Mouse (Mus musculus) embryonic facial prominence, embryonic 11.5 days (tissue): Measurements from ENCODE around the gene Oas1a. TPM values are rescaled to one million over a fixed set of nuclear protein-coding genes. Genes with fewer than 3 reads are reported as not detected.
"Not testable (repeated sequence)": the region's sequence is repeated elsewhere in the genome, so short reads cannot be mapped to it uniquely, and the experiment has no call there.

Experiments
- ATAC-seq: fragments of 200-750 bp; cut with Nextera tagmentation; replicated peaks from 2 replicates; pipeline ENCODE4 v1.8.0; 2017; ENCODE audit warnings: low read depth; ENCODE audit not compliant: insufficient number of reproducible peaks, low FRiP score, low TSS enrichment
- DNase-seq: peaks from one replicate; pipeline ENCODE4 v3.0.0-alpha.2; 2015; ENCODE audit warnings: low spot score
- H3K27ac ChIP-seq: fragments of 300-500 bp; sonication (generic); replicated peaks from 2 replicates; pipeline ENCODE4 v1.5.1; 2014; ENCODE audit warnings: mild to moderate bottlenecking, low read depth, low read length, control low read depth
- H3K27me3 ChIP-seq: fragments of 300-500 bp; sonication (generic); 2 replicates; pipeline ENCODE4 v1.6.1; 2014; ENCODE audit warnings: mild to moderate bottlenecking, low read length, moderate library complexity, mixed read lengths; ENCODE audit not compliant: control insufficient read depth, insufficient read depth
- H3K36me3 ChIP-seq: fragments of 300-500 bp; sonication (generic); replicated peaks from 2 replicates; pipeline ENCODE4 v1.6.1; 2014; ENCODE audit warnings: low read depth, mild to moderate bottlenecking, low read length, moderate library complexity, mixed read lengths; ENCODE audit not compliant: control insufficient read depth, insufficient read depth
- H3K4me1 ChIP-seq: fragments of 300-500 bp; sonication (generic); 2 replicates; pipeline ENCODE4 v1.6.1; 2014; ENCODE audit warnings: low read length, mixed read lengths; ENCODE audit not compliant: control insufficient read depth, insufficient read depth
- H3K4me2 ChIP-seq: fragments of 300-500 bp; sonication (generic); 2 replicates; pipeline ENCODE4 v1.6.1; 2014; ENCODE audit warnings: low read depth, mild to moderate bottlenecking, control low read depth, low read length, moderate library complexity
- H3K4me3 ChIP-seq: fragments of 300-500 bp; sonication (generic); 2 replicates; pipeline ENCODE4 v1.5.1; 2014; ENCODE audit warnings: low read depth, low read length, control low read depth
- H3K9ac ChIP-seq: fragments of 300-500 bp; sonication (generic); replicated peaks from 2 replicates; pipeline ENCODE4 v1.6.1; 2014; ENCODE audit warnings: mild to moderate bottlenecking, control low read depth, low read length
- H3K9me3 ChIP-seq: fragments of 300-500 bp; sonication (generic); replicated peaks from 2 replicates; pipeline ENCODE4 v1.6.1; 2016; ENCODE audit warnings: mild to moderate bottlenecking, low read length, inconsistent platforms, mixed read lengths; ENCODE audit not compliant: control insufficient read depth
- WGBS: fragments of 180-500 bp; shearing (Covaris S2); extraction: QIAGEN DNeasy Blood & Tissue Kit; methylation state at CpG from one replicate; pipeline ENCODE4 v1.1.7; 2014; 5-methylcytosine and 5-hydroxymethylcytosine counted together
- polyA plus RNA-seq: library from polyadenylated mRNA; unstranded; fragments of >200 nt; fragmentation: Nextera tagmentation; extraction: Ambion mirVana; gene quantifications from 2 replicates; pipeline ENCODE4 v1.2.1, GENCODE M21; 2014

The Oas1a gene
- polyA plus RNA-seq, 1 experiment from 2014 or later, result 1.2 TPM

DNA sequence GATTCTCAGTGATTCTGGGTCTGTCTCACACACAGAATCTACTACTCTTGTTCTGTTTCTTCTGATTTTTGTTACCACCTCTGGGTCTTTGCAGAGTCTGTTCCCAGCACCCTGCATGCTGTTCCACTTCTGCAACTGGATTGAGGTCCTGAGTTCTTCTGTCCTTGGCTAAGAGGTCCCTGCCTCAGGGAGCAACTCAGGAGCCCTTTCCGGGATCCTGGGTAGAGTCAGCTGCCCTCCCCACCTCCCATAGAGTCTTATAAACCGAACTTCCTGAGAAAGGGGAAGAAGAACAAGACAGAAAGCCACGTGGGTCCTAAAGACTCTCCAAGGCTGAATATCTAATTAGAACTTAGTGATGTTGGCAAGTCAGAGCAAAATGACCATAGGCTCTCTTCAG lies 16.3 kb downstream of the Oas1a start:
- Histone ChIP-seq H3K27ac (no peak overlapping the region), H3K4me3 (no peak overlapping the region), H3K9ac (no peak overlapping the region), H3K27me3 (no peaks in the 10 kb centered on the region), H3K9me3 (no peaks in the 10 kb centered on the region), H3K4me1 (no peaks in the 10 kb centered on the region), H3K4me2 (no peak overlapping the region), H3K36me3 (no peaks in the 10 kb centered on the region)
- 48% methylated on average over 3 of the region's 3 CpGs for WGBS
- no peak for ATAC-seq
- DNase-seq, result no peak

DNA sequence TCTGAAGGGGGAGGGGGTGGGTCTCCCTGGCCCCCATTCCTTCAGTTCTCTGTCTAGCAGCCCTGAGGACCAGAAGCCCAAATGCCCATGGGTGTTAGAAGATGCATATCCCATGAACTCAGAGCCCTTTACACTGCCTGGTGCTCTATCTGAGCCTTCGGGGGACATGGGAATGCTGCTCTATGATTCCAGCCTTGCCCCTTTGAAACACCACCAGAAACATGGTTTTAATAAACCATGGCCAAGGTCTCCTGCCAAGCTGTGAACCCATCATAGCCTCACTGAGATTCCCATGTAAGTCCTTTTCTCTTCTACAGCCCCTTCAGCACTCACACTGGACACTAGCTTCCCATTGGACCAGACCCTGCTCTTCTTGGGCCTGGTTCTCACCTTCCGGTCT lies 17.3 kb downstream of the Oas1a start:
- ATAC-seq (no peak), DNase-seq (no peak)
- no peak overlapping the region for H3K27ac ChIP-seq
- no peak overlapping the region for H3K9ac ChIP-seq
- H3K4me1 ChIP-seq, result no peaks in the 10 kb centered on the region
- 82% methylated on average over 2 of the region's 2 CpGs for WGBS
- no peak overlapping the region for H3K4me2 ChIP-seq
- no peaks in the 10 kb centered on the region for H3K36me3 ChIP-seq
- no peaks in the 10 kb centered on the region for H3K27me3 ChIP-seq
- H3K9me3 ChIP-seq, result no peaks in the 10 kb centered on the region
- H3K4me3 ChIP-seq, result no peak overlapping the region

DNA sequence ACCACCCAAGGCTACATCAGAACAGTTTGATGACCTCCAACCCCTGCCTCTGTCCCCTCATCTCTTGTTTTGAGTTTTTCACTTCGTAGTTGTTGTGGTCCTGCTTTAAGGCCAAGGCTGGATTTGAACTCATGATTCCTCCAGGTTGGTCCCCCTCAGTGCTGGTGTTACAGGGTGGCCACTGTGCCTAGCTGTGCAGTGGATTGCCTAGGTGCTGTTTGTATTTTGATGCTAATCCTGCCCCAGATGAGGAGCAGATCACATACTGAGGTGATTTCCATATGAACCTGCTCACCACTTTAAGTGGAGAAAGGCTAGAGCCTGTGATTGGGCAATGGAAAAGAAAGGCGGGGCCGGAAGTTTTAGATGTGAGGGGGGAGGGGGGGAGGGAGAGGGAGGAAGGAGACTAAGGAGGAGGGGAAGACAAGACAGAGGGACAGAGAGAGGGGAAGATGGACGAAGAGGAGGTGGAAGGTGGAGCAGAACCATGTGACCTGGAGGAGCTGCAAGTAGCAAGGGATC lies 19.0 kb downstream of the Oas1a start:
- not testable (repeated sequence) for DNase-seq, H3K27me3 ChIP-seq, H3K4me2 ChIP-seq, H3K36me3 ChIP-seq, H3K4me3 ChIP-seq, H3K4me1 ChIP-seq, H3K9ac ChIP-seq, ATAC-seq, H3K27ac ChIP-seq, H3K9me3 ChIP-seq
- 39% methylated on average over 4 of the region's 4 CpGs for WGBS

DNA sequence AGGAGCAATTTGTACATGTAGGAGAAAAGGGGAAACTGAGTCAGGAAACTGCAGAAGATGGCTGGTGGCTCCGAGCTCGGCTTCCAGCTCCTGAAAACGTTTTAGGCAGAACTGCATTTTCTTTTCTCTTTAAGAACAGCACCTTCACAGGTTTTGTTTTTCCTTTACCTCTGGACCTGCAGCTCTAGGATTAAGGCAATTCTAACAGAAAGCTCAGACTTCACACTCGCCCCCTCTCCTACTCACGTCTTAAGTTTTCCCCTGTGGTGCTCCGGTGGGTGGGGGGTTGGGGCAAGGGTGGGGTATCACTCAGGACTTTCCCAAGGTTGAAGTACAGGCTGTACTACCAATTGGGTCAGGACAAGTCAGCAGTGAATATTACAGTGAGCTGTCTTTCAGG lies 19.5 kb downstream of the Oas1a start:
- no peak for DNase-seq
- Histone ChIP-seq H3K36me3 (no peaks in the 10 kb centered on the region), H3K9ac (no peak overlapping the region), H3K4me2 (no peak overlapping the region), H3K9me3 (no peaks in the 10 kb centered on the region), H3K4me1 (no peaks in the 10 kb centered on the region), H3K4me3 (no peak overlapping the region), H3K27me3 (no peaks in the 10 kb centered on the region), H3K27ac (no peak overlapping the region)
- WGBS, result 61% methylated on average over 6 of the region's 6 CpGs
- no peak for ATAC-seq

DNA sequence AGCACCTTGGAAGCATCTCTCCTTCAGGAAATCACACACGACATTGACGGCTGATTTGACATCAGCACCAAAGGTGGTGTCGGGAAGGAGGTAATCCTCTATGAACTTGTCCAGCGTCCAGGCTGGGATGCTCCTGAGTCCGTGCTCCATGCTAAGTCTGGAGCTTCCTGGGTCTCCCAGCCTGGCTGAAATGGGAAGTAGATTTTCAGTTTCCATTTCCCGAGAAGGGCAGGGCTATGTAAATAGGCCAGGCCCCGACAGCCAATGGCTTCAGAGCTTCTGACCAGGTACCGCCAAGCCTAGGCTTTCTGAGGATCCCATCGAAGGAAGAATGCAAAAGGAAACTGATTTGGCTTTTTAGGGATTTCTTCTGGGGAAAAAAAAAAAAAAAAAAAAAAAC lies 19.9 kb downstream of the Oas1a start, which contains the start of gene Oas1g:
Gene Oas1g (minus strand): TSS at position 201 of the 400 bp plus-strand sequence.
- not testable (repeated sequence) for H3K27me3 ChIP-seq, H3K4me3 ChIP-seq, ATAC-seq, H3K9me3 ChIP-seq, H3K27ac ChIP-seq, H3K36me3 ChIP-seq, H3K9ac ChIP-seq, DNase-seq, H3K4me2 ChIP-seq, H3K4me1 ChIP-seq
- WGBS, result 17% methylated on average over 4 of the region's 9 CpGs

GRCm38 (mm10) chr5:120881681-120882080 lies 25.6 kb downstream of the Oas1a start:
- H3K9ac ChIP-seq, DNase-seq, H3K9me3 ChIP-seq, H3K4me1 ChIP-seq, H3K27me3 ChIP-seq, H3K27ac ChIP-seq, H3K36me3 ChIP-seq, ATAC-seq, H3K4me2 ChIP-seq, H3K4me3 ChIP-seq: not testable (repeated sequence)
- WGBS, result 93% methylated on average over 6 of the region's 6 CpGs

DNA sequence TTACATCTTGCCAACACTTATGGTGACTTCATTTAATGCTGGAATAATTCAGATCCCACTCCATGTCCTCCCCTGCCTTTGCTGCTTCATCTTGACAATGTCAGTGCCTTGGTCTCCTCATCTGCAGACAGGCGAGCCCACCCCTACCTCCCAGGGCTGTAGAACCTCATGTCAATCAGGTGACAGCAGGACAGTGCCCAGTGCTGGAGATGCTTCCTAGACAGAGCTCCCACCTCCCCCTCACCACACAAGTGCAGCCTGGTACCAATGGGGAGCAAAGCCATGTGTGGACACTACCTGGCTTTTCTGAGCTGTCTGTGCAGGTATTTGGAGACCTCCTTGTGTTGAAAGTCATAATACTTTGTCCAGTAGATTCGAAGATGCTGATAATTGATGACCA lies 28.5 kb downstream of the Oas1a start:
- not testable (repeated sequence) for H3K4me2 ChIP-seq, ATAC-seq, DNase-seq, H3K9me3 ChIP-seq, H3K4me3 ChIP-seq, H3K4me1 ChIP-seq, H3K27me3 ChIP-seq, H3K27ac ChIP-seq, H3K36me3 ChIP-seq, H3K9ac ChIP-seq
- 63% methylated on average over 2 of the region's 2 CpGs for WGBS

GRCm38 (mm10) chr5:120877407-120877806 lies 29.9 kb downstream of the Oas1a start:
- not testable (repeated sequence) for H3K36me3 ChIP-seq, H3K27me3 ChIP-seq, H3K27ac ChIP-seq, H3K4me1 ChIP-seq, H3K9ac ChIP-seq, DNase-seq, H3K4me2 ChIP-seq, H3K9me3 ChIP-seq, ATAC-seq, H3K4me3 ChIP-seq
- WGBS, result 67% methylated on average over 2 of the region's 2 CpGs
